Mouse (Mus musculus) c-Kit-positive CD71-negative TER-119-negative erythroid progenitor cells, embryonic 14.5 days (primary cell): ENCODE measurements around the gene Inppl1.

Source experiments
- DNase-seq: peaks from one replicate; pipeline ENCODE4 v3.0.0-alpha.2; 2013; ENCODE audit warnings: low read depth

The Inppl1 gene

GRCm38 (mm10) chr7:101837606-101838471 lies at the start of gene Inppl1:
Inppl1 (minus strand) TSS chr7:101838229.
- no peak for DNase-seq

DNA sequence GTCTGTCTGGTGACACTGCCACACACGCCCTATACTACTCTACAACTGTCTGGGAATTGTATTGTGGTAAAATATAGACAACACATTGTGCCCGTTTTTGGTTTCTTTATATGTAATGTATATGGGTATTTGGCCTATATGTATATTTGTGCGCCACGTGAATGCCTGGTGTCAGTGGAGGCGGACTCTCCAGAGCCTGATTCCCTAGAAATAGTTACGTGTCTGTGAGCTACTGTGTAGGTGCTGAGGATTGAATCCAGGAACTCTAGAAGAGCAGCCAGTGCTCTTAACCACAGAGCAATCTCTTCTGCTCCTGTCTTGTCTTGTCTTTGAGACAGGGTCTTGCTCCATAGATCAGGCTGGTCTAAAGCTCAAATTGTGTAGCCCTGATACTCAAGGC lies 48.2 kb upstream of the Inppl1 start:
- DNase-seq, result no peak

- no peak for DNase-seq
Measured at GRCm38 (mm10) chr7:101884160-101884559, 46.1 kb upstream of the Inppl1 start.

GRCm38 (mm10) chr7:101882413-101883154 lies 44.6 kb upstream of the Inppl1 start:
- no peak for DNase-seq

GRCm38 (mm10) chr7:101880855-101881254 lies 42.8 kb upstream of the Inppl1 start:
- no peak for DNase-seq

GRCm38 (mm10) chr7:101875978-101876377 lies 37.9 kb upstream of the Inppl1 start:
- DNase-seq, result no peak

- DNase-seq, result no peak
Measured at GRCm38 (mm10) chr7:101871296-101871695, 33.3 kb upstream of the Inppl1 start.

- DNase-seq, result no peak
Measured at GRCm38 (mm10) chr7:101870629-101871028, 32.6 kb upstream of the Inppl1 start, which contains the start of gene Folr1. Folr1 (minus strand) TSS chr7:101870788.

DNA sequence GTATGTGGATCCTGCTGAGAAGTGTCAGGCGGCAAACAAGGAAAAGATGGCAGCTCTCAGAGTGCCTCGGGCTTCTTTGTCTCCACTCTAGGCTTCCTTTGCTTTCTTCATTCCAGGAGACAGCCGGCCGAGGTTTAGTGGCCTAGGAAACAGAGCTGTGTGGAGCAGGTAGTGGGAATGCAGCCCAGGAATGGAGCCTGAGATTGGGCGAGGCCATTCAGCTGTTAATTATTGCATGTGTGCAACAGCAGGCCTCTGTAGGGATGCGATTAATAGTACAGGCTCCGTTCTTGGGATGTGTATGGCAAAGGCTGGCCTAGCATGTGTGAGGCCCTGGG lies 31.1 kb upstream of the Inppl1 start:
- DNase-seq, result no peak

- no peak for DNase-seq
Measured at GRCm38 (mm10) chr7:101868241-101869162, 30.5 kb upstream of the Inppl1 start.

DNA sequence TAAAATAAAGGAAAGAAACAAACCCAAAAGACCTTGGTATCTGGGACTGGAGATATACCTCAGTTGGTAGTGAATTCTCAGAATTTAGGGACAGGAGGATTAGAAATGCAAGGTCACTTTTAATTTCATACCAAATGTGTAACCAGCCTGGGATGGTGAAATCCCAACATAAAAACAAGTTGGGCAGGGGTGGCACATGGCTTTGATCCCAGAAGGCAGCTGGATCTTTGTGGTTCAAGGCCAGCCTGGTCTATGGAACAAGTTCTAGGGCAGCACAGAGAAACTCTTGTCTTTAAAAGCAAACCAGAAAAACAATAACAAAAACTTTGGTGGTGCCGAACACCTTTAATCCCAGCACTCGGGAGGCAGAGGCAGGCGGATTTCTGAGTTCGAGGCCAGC lies 29.5 kb upstream of the Inppl1 start:
- no peak for DNase-seq

DNA sequence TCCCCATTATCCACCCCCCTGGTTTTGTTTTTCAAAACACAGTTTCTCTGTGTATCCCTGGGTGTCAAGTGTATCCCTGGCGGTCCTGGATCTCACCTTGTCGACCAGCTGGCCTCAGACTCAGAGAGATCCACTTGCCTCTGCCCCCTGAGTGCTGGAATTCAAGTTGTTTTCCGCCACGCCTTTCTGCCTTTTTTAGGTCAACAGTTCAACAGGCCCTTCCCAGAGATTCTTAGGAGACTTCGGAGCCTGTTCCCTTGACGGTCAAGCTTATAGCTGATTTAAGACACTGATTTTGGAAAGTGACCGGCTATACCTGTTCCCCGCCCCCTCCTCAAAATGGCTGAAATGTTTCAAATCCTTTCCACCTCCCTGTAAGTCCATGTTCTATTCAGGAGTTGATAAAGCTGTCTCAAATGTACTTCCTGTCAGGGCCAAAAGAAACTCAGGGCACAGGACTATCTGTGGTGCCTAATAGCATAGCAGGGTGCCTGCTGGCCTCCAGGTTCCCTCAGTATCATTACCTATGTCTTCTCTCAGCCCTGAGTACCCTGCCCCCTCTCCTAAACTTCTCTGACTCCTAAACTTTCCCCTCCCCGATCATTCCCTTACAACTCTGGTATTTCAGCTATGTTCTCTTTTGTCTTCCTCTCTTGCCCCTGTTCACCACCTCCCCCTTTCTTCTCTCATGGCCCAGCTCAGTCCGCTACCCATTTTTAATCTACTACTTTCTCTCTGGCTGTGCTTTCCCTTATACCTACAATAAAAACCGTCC lies 28.6 kb upstream of the Inppl1 start:
- DNase-seq, result no peak

GRCm38 (mm10) chr7:101863415-101863814 lies 25.4 kb upstream of the Inppl1 start, which contains the start of gene Anapc15:
Anapc15 (plus strand) TSS chr7:101863715.
- no peak for DNase-seq

- no peak for DNase-seq
Measured at GRCm38 (mm10) chr7:101862291-101862690, 24.3 kb upstream of the Inppl1 start.

DNA sequence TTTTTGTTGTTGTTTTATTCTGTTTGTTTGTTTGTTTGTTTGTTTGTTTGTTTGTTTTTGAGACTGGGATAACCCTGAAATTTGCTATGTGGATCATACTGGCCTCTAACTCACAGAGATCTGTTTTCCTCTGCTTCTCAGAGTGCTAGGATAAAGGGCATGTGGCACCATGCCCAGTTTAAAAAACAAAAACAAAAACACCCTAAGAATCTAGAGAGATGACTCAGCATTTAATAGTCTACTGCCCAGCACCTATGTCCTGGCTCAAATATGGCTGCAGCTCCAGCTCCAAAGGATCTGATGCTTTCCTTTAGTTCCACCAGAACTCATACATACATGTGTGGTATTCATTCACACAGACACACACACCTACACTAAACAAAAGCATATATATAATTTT lies 22.9 kb upstream of the Inppl1 start:
- DNase-seq, result no peak

DNA sequence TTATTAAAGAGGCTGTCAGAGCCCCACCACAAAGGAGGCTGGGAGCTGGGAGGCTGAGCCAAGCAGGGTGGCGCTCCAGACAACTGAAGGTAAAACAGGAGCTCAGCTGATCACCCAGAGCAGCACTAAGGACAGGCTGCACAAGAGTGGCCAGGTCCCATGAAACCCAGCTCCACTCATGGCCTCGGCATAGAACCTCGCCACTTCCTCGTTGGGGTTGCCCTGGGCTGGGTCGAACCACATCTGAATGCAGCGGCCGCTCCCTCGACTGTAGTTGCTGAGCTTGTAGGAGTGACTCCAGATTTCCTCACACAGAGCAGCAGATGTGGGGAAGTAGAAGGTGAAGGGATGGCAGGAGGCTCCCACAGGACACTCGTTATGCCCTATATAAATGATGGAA lies 20.3 kb upstream of the Inppl1 start:
- no peak for DNase-seq

- DNase-seq, result no peak
Measured at GRCm38 (mm10) chr7:101857094-101857493, 19.1 kb upstream of the Inppl1 start, which contains the start of gene Folr2. Folr2 (minus strand) TSS chr7:101857194.

DNA sequence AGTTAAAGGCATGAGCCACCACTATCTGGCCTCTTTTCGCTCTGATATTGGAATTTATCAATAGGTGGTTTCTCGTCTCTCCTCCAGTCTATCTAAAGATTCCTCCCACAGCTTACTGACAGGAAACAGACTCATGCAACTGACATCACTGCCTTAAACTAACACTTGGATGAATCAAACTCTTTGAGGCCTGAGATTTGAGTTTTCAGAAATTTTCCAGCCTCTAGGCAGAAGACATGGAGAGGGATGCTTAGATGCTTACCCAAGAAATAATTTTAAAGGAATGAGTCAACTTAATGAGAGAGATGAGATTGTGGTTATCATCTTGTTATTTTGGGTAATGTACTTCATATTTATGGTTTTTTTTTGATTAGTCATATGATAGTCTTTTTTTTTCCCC lies 15.8 kb upstream of the Inppl1 start:
- no peak for DNase-seq

DNA sequence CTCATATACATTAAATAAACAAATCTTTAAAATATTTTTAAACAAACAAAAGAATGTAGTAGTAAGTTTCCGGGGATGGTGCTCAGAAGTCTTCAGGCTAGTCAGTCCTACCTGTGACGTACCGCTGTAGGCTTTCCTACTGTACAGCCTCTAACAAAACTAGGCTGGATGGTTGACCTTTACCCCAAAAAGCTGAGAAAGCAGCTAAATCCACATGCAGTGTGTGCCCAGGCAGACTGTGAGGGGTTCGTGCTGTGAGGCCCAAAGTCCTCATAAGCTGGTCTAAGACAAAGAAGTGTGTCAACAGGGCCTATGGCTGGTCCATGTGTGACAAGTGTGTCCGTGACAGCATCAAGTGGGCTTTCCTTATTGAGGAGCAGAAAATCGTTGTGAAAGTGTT lies 14.8 kb upstream of the Inppl1 start:
- DNase-seq, result no peak

DNA sequence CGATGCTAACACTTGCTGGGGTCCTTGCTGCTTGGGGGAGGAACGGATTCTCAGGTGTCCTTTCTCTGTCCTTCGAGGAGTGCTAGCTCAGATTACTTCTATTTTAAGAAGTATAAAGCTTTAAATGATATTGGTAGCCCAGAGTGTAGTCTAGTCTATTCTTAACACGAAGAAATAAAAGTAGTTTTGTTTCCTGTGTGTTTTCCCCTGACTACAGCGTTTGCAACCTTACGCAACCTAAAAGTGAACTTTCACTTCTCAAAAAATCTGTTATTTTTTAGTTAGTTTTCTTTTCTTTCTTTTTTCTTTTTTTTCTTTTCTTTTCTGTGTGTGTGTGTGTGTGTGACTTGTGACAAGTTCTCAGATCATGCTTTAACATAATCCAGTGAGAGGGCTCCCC lies 13.7 kb upstream of the Inppl1 start:
- DNase-seq, result no peak

GRCm38 (mm10) chr7:101847934-101848333 lies 9.9 kb upstream of the Inppl1 start:
- DNase-seq, result no peak
